Mouse (Mus musculus) liver, embryonic 14.5 days (tissue): ENCODE data around the gene Grin2c.

ENCODE experiments used
- CTCF ChIP-seq: IDR thresholded peaks from 2 replicates; pipeline ENCODE4 v1.5.1; 2016; ENCODE audit warnings: antibody characterized with exemption, low read depth, control low read depth
- EP300 ChIP-seq: IDR thresholded peaks from 2 replicates; pipeline ENCODE4 v1.6.1; 2016; ENCODE audit warnings: antibody characterized with exemption, low read depth

DNA sequence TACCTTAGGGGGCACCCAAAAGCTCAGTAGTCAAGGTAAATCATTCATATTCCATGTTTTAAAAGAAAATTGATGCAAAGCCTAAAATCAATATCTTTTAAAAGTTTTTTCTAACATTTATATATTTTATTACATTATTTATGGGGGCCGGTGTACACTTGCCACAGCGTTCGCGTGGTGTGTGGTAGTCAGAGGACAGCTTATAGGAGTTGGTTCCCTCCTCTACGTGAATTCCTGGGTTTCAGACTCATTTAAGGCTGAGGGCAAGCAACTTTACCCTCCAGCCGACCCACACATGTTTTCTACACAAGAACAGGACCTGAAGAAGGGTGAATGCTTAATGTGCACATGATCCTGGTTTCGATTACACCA, 10.5 kb upstream of the Grin2c start:
- TF ChIP-seq EP300 (no peak), CTCF (no peak)
